Mouse (Mus musculus): Measurements from ENCODE around the gene Kcnv2.

Gene Kcnv2

GRCm38 (mm10) chr19:27366113-27366746, 43.8 kb downstream of the Kcnv2 start:
- DNase-seq: no peak

- no peak for DNase-seq
Observed at GRCm38 (mm10) chr19:27369461-27370135, 47.2 kb downstream of the Kcnv2 start.

GRCm38 (mm10) chr19:27370174-27370573, 47.8 kb downstream of the Kcnv2 start:
- no peak for DNase-seq

GRCm38 (mm10) chr19:27370784-27371183, 48.4 kb downstream of the Kcnv2 start:
- DNase-seq: no peak

GRCm38 (mm10) chr19:27379712-27380401, 57.5 kb downstream of the Kcnv2 start:
- no peak for DNase-seq

- DNase-seq: no peak
Observed at GRCm38 (mm10) chr19:27382131-27382530, 59.7 kb downstream of the Kcnv2 start.

GRCm38 (mm10) chr19:27383266-27383665, 60.9 kb downstream of the Kcnv2 start:
- no peak for DNase-seq

- no peak for DNase-seq
Observed at GRCm38 (mm10) chr19:27385304-27385703, 62.9 kb downstream of the Kcnv2 start.
